Mouse (Mus musculus) cortical plate, adult 2 months (tissue): ENCODE measurements at regions not wholly inside any gene's neighbourhood (a gene's known extent, or its start where the extent isn't known, plus 50 kb on each side); places are given as distances from the start of the nearest gene placed in this dataset.

ENCODE experiments used
- CTCF ChIP-seq: fragments of 200-500 bp; IDR thresholded peaks from 2 replicates; pipeline ENCODE4 v1.5.1; 2011; ENCODE audit warnings: mild to moderate bottlenecking, control low read depth, low read length; ENCODE audit not compliant: insufficient read depth; ENCODE audit errors: extremely low read depth
- POLR2A ChIP-seq: fragments of 200-500 bp; IDR thresholded peaks from 2 replicates; pipeline ENCODE4 v1.6.1; 2011; ENCODE audit warnings: mild to moderate bottlenecking, low read length, control low read depth; ENCODE audit not compliant: insufficient read depth; ENCODE audit errors: extremely low read depth

DNA sequence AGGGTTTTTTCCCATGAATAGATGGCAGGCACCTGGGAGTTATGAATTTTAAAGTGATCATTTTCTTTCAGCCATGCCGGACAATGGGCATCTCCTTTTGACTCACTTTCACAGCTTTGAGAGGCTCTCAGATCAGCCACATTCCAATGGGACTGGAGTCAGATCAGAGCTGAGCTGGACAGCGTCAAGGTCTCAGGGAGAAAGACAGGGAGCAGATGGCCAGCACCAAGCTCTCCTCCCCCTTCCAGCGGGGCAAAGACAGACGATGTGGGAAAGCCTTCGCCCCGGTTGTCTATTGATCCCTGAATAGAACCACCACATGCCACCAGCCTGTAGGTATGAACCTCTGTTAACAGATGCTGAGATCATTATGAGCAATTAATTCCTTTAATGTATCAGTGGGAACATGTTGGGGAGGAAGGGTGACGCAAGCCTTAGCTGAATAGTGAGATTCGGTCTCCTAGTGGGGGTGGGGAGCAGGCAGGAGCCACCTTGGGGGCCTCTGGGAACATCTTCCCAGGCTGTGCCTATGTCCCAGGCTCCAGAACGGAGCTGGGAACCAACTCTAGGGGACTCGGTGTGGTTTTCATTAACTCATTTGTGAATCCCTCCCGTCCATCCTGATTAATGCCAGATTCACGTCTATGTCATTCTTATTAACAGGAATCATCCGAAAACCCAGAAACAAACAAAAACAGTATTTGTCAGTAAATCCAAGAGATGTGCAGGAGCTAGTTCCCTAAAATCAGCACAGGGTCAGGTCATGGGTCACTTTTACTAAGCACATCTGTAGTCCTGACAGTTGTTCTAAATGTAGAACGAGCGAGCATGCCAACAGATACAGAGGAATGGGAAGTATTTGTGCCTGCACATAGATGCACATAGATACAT lies 101.8 kb upstream of the Id4 start:
- TF ChIP-seq CTCF (no peak), POLR2A (no peak)
